Mouse (Mus musculus) intestine, postnatal 0 days (tissue): ENCODE data around the gene Xdh. TPM values are rescaled to one million over a fixed set of nuclear protein-coding genes. Genes with fewer than 3 reads are reported as not detected.

ENCODE experiments used
- ATAC-seq: fragments of 200-750 bp; cut with Nextera tagmentation; 2 replicates; pipeline ENCODE4 v1.8.0; 2017; ENCODE audit warnings: mild to moderate bottlenecking, moderate TSS enrichment, moderate library complexity
- H3K27ac ChIP-seq: fragments of 300-500 bp; sonication (generic); 2 replicates; pipeline ENCODE4 v1.5.1; 2014; ENCODE audit warnings: mild to moderate bottlenecking, low read depth, low read length, moderate library complexity
- H3K27me3 ChIP-seq: fragments of 300-500 bp; sonication (generic); replicated peaks from 2 replicates; pipeline ENCODE4 v1.6.1; 2014; ENCODE audit warnings: low read length, mixed read lengths; ENCODE audit not compliant: control insufficient read depth, insufficient read depth
- H3K36me3 ChIP-seq: fragments of 300-500 bp; sonication (generic); 2 replicates; pipeline ENCODE4 v1.6.1; 2014; ENCODE audit warnings: mild to moderate bottlenecking, moderate library complexity; ENCODE audit not compliant: control insufficient read depth, insufficient read depth
- H3K4me1 ChIP-seq: fragments of 300-500 bp; sonication (generic); replicated peaks from 2 replicates; pipeline ENCODE4 v1.6.1; 2014; ENCODE audit warnings: antibody characterized with exemption, low read length, mixed read lengths; ENCODE audit not compliant: control insufficient read depth, insufficient read depth
- H3K4me2 ChIP-seq: fragments of 300-500 bp; sonication (generic); replicated peaks from 2 replicates; pipeline ENCODE4 v1.6.1; 2014; ENCODE audit warnings: low read depth, mild to moderate bottlenecking, moderate library complexity
- H3K4me3 ChIP-seq: fragments of 300-500 bp; sonication (generic); 2 replicates; pipeline ENCODE4 v1.5.1; 2014; ENCODE audit warnings: low read depth, low read length
- H3K9ac ChIP-seq: fragments of 300-500 bp; sonication (generic); 2 replicates; pipeline ENCODE4 v1.6.1; 2014; ENCODE audit warnings: mild to moderate bottlenecking, low read depth, low read length
- H3K9me3 ChIP-seq: fragments of 300-500 bp; sonication (generic); 2 replicates; pipeline ENCODE4 v1.6.1; 2016; ENCODE audit warnings: mixed run types; ENCODE audit not compliant: control insufficient read depth
- CTCF ChIP-seq: sonication (generic); IDR thresholded peaks from 2 replicates; pipeline ENCODE4 v1.5.1; 2016; ENCODE audit warnings: low read depth, mild to moderate bottlenecking, control low read depth, antibody characterized with exemption, moderate library complexity
- WGBS: fragments of 180-500 bp; shearing (Covaris S2); extraction: QIAGEN DNeasy Blood & Tissue Kit; methylation state at CpG from one replicate; pipeline ENCODE4 v1.1.7; 2014; 5-methylcytosine and 5-hydroxymethylcytosine counted together
- polyA plus RNA-seq: library from polyadenylated mRNA; unstranded; fragments of >200 nt; fragmentation: Nextera tagmentation; extraction: Ambion mirVana; gene quantifications from 2 replicates; pipeline ENCODE4 v1.2.1, GENCODE M21; 2015

Gene Xdh
- polyA plus RNA-seq, 1 experiment from 2014 or later, result 42.9 TPM

- Histone ChIP-seq H3K27me3 (no peaks in the 10 kb centered on the region), H3K9ac (no peak overlapping the region), H3K4me2 (no peak overlapping the region), H3K4me1 (no peaks in the 10 kb centered on the region), H3K27ac (no peak overlapping the region), H3K36me3 (peaks cover 6% of the 10 kb centered on the region), H3K4me3 (no peak overlapping the region), H3K9me3 (no peaks in the 10 kb centered on the region)
- 58% methylated on average over 5 of the region's 5 CpGs for WGBS
- ATAC-seq, result no peak
- TF ChIP-seq CTCF, result no peak
Measured at GRCm38 (mm10) chr17:73902234-73902636, 47.8 kb downstream of the Xdh start.

GRCm38 (mm10) chr17:73894399-73894798, 55.6 kb downstream of the Xdh start:
- no peak overlapping the region for H3K4me3 ChIP-seq
- peak; percentile 32; the same call in 1 of the 2 replicates for ATAC-seq
- no peak for TF ChIP-seq CTCF
- H3K36me3 ChIP-seq, result peaks cover 29% of the 10 kb centered on the region
- H3K27me3 ChIP-seq, result no peaks in the 10 kb centered on the region
- no peak overlapping the region for H3K4me2 ChIP-seq
- H3K9ac ChIP-seq, result no peak overlapping the region
- no peaks in the 10 kb centered on the region for H3K9me3 ChIP-seq
- WGBS, result 47% methylated on average over 5 of the region's 5 CpGs
- no peak overlapping the region for H3K27ac ChIP-seq
- no peaks in the 10 kb centered on the region; the same call in 1 of the 2 replicates for H3K4me1 ChIP-seq

- H3K27ac ChIP-seq, result no peak overlapping the region
- no peak for ATAC-seq
- H3K36me3 ChIP-seq, result peaks cover 29% of the 10 kb centered on the region
- H3K4me1 ChIP-seq, result no peaks in the 10 kb centered on the region; the same call in 1 of the 2 replicates
- no peak overlapping the region for H3K4me3 ChIP-seq
- no peaks in the 10 kb centered on the region for H3K9me3 ChIP-seq
- no peak for TF ChIP-seq CTCF
- 49% methylated on average over 4 of the region's 4 CpGs for WGBS
- H3K4me2 ChIP-seq, result no peak overlapping the region
- H3K27me3 ChIP-seq, result no peaks in the 10 kb centered on the region
- H3K9ac ChIP-seq, result no peak overlapping the region
Measured at GRCm38 (mm10) chr17:73893822-73894221, 56.2 kb downstream of the Xdh start.

GRCm38 (mm10) chr17:73893207-73893606, 56.8 kb downstream of the Xdh start:
- WGBS, result 79% methylated on average over 10 of the region's 10 CpGs
- Histone ChIP-seq H3K9me3 (no peaks in the 10 kb centered on the region), H3K27ac (no peak overlapping the region), H3K4me3 (no peak overlapping the region), H3K4me1 (no peaks in the 10 kb centered on the region; the same call in 1 of the 2 replicates), H3K27me3 (no peaks in the 10 kb centered on the region), H3K4me2 (no peak overlapping the region), H3K36me3 (peaks cover 29% of the 10 kb centered on the region), H3K9ac (no peak overlapping the region)
- no peak for ATAC-seq
- no peak for TF ChIP-seq CTCF

- H3K36me3 ChIP-seq, result peaks cover 23% of the 10 kb centered on the region; the same call in 1 of the 2 replicates
Measured at GRCm38 (mm10) chr17:73891590-73891989, 58.4 kb downstream of the Xdh start.

GRCm38 (mm10) chr17:73886071-73886785, 63.8 kb downstream of the Xdh start:
- Histone ChIP-seq H3K27me3 (no peaks in the 10 kb centered on the region; the same call in 1 of the 2 replicates), H3K4me1 (no peaks in the 10 kb centered on the region), H3K4me3 (no peak overlapping the region), H3K27ac (no peak overlapping the region), H3K9me3 (no peaks in the 10 kb centered on the region), H3K36me3 (peaks cover 6% of the 10 kb centered on the region; the same call in 1 of the 2 replicates), H3K9ac (no peak overlapping the region), H3K4me2 (no peak overlapping the region)
- TF ChIP-seq CTCF, result no peak
- no peak for ATAC-seq
- WGBS, result 82% methylated on average over 25 of the region's 25 CpGs

More at GRCm38 (mm10) chr17:73891590-73891989, 58.4 kb downstream of the Xdh start:
- no peak for ATAC-seq
- Histone ChIP-seq H3K27me3 (no peaks in the 10 kb centered on the region), H3K27ac (no peak overlapping the region), H3K9ac (no peak overlapping the region), H3K4me3 (no peak overlapping the region), H3K4me2 (no peak overlapping the region), H3K9me3 (no peaks in the 10 kb centered on the region), H3K4me1 (no peaks in the 10 kb centered on the region; the same call in 1 of the 2 replicates)
- peak; percentile 63 for TF ChIP-seq CTCF
- WGBS, result 64% methylated on average over 1 of the region's 1 CpGs
